Mouse (Mus musculus): ENCODE results near the gene Dusp2. TPM values are rescaled to one million over a fixed set of nuclear protein-coding genes. Genes with fewer than 3 reads are reported as not detected.

Gene Dusp2
- polyA plus RNA-seq, 1 experiment from 2014 or later = 14.9 TPM

DNA sequence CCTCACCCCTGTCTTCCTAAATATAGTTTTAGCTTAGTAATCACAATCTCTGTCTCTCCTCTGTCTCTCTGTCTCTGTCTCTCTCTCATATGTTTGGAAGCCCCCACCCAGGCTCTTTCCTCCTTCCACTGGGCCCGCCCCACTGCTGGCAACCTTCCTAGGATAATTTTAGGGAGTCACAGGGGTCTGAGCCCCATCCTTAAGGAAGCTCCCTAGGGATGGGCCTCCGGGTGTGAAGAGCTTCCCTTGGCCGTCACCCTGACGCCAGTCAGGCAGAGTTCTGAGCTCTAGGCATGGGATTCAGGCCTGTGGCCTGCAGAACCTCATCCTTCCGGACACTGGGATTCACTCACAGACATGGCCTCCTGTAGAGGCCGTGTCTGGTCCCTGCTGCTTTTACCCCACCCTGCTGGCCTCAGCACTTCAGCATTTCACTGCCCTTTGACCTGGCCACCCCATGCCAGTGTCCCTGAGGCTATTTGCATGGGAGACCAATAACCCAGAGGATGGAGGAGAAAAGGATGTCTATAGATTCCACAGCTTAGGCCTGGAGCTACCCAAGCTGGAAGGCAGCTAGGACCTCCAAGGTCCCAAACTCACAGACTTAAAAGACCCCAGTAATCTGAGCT lies 40.6 kb downstream of the Dusp2 start:
- no peaks in the 10 kb centered on the region for H3K4me1 ChIP-seq (ENCODE audit: control insufficient read depth, insufficient read depth, low read length)
- 81% methylated on average over 6 of the region's 6 CpGs for WGBS
- H3K9ac ChIP-seq (replicated peaks; ENCODE audit: low read depth, low read length) = no peak overlapping the region
- no peak for ATAC-seq (ENCODE audit: low read depth)
- no peaks in the 10 kb centered on the region for H3K36me3 ChIP-seq (ENCODE audit: control insufficient read depth, insufficient read depth, low read length)
- no peak overlapping the region for H3K27ac ChIP-seq (ENCODE audit: low read depth, low read length)
- H3K4me2 ChIP-seq (ENCODE audit: low read depth, low read length) = no peak overlapping the region
- H3K9me3 ChIP-seq (ENCODE audit: control insufficient read depth, low read length) = no peaks in the 10 kb centered on the region
- no peak overlapping the region for H3K4me3 ChIP-seq (ENCODE audit: low read depth, low read length)
- H3K27me3 ChIP-seq (ENCODE audit: control insufficient read depth, insufficient read depth, low read length) = no peaks in the 10 kb centered on the region

DNA sequence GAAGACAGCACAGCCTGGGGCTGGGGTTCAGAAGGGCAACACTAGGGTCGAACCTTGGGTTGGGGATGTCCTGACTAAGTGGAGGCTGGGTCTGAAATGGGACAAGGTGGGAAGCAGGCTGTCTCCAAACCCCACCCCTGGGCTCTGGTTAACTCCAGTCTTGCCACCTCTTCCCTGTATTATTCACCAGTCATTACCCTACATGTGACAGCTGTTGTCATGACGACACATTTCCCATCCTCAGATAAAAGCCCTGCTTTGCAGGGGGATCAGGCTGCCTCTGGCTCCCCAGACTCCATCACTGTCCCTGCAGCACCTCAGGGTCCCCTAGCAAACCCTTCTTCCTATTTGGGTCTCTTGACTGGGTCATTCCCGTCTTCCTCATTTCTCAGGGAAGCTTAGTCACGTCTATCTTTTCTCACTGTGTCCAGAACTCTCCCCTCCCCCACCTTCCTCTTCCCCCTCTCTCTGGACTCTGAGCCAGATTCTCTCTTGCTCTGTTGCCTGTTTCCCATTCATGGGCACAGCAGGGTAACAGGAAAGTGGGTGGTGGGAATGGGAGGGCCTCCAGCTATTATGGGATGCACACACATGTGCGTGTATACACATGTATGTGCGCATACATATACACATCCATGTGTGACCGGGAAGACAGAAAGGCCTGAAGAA lies 42.1 kb downstream of the Dusp2 start:
- no peak overlapping the region for H3K4me3 ChIP-seq (ENCODE audit: low read depth, low read length)
- no peaks in the 10 kb centered on the region for H3K27me3 ChIP-seq (ENCODE audit: control insufficient read depth, insufficient read depth, low read length)
- no peaks in the 10 kb centered on the region for H3K9me3 ChIP-seq (ENCODE audit: control insufficient read depth, low read length)
- 64% methylated on average over 7 of the region's 7 CpGs for WGBS
- ATAC-seq (ENCODE audit: low read depth) = peak; percentile 58; the same call in 1 of the 2 replicates
- H3K36me3 ChIP-seq (ENCODE audit: control insufficient read depth, insufficient read depth, low read length) = no peaks in the 10 kb centered on the region
- H3K4me1 ChIP-seq (ENCODE audit: control insufficient read depth, insufficient read depth, low read length) = no peaks in the 10 kb centered on the region
- no peak overlapping the region for H3K4me2 ChIP-seq (ENCODE audit: low read depth, low read length)
- no peak overlapping the region for H3K9ac ChIP-seq (replicated peaks; ENCODE audit: low read depth, low read length)
- H3K27ac ChIP-seq (ENCODE audit: low read depth, low read length) = no peak overlapping the region

DNA sequence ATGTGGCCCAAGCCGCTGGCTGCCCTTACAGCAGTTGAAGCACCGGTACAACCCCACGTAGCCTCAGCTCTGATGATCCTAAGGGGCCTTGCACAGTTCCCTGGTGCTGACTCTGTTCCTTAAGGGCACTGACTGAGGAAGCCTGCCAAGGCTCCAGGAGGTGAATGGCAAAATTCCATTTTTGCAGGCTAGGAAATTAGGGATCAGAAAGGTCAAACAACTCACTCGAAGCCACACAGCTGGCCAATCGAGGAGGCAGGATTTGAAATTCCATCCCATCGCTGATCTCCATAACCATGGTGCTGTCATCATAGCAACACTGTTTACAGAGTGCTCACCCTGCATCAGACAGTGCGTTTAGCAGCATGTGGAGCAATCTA lies 42.6 kb downstream of the Dusp2 start:
- H3K36me3 ChIP-seq (ENCODE audit: control insufficient read depth, insufficient read depth, low read length) = no peaks in the 10 kb centered on the region
- no peak overlapping the region for H3K27ac ChIP-seq (ENCODE audit: low read depth, low read length)
- no peaks in the 10 kb centered on the region for H3K27me3 ChIP-seq (ENCODE audit: control insufficient read depth, insufficient read depth, low read length)
- H3K4me1 ChIP-seq (ENCODE audit: control insufficient read depth, insufficient read depth, low read length) = no peaks in the 10 kb centered on the region
- no peaks in the 10 kb centered on the region for H3K9me3 ChIP-seq (ENCODE audit: control insufficient read depth, low read length)
- H3K4me3 ChIP-seq (ENCODE audit: low read depth, low read length) = no peak overlapping the region
- no peak overlapping the region for H3K4me2 ChIP-seq (ENCODE audit: low read depth, low read length)
- 75% methylated on average over 7 of the region's 7 CpGs for WGBS
- ATAC-seq (ENCODE audit: low read depth) = no peak
- no peak overlapping the region for H3K9ac ChIP-seq (replicated peaks; ENCODE audit: low read depth, low read length)

DNA sequence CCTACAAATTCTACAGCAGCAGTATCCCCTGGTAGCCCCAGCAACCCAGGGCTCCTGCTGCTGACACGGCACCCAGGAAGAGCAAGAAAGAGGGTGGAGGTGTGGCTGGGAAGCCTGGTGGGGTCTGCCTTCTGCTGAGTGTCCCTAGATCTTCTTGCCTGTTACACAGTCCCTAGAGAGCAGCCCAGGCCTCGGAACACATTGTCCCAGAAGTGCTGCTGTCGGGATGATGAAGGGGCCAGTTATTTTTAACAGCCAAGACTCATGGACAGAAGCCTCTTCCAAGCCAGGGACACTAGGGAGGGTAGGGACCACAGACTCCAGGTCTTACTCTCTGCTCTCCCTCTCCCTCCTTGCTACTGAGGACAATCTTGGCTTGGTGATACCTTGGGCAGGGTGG lies 43.3 kb downstream of the Dusp2 start:
- H3K4me2 ChIP-seq (ENCODE audit: low read depth, low read length) = no peak overlapping the region

DNA sequence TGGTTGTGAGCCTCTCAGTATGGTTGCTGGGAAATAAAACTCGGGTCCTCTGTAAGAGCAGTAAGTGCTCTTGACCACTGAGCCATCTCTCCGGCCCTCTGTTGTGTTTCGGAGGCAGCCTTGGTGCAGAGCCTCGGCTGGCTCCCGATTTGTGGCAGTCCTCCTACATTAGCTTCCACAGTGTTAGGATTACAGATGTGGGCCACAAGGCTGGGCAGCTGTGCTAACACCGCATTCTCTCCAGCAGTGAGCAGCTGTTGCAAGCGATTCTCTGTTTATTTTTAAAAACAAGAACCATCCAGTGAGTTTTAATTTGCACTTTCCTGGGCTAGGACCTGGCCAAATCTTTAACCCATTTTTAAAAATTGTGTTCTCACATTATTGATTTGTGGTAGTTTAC lies 47.9 kb downstream of the Dusp2 start:
- Histone ChIP-seq H3K4me3 (ENCODE audit: low read depth, low read length) (no peak overlapping the region), H3K27ac (ENCODE audit: low read depth, low read length) (no peak overlapping the region), H3K9me3 (ENCODE audit: control insufficient read depth, low read length) (no peaks in the 10 kb centered on the region), H3K27me3 (ENCODE audit: control insufficient read depth, insufficient read depth, low read length) (no peaks in the 10 kb centered on the region), H3K4me1 (ENCODE audit: control insufficient read depth, insufficient read depth, low read length) (no peaks in the 10 kb centered on the region), H3K36me3 (ENCODE audit: control insufficient read depth, insufficient read depth, low read length) (no peaks in the 10 kb centered on the region), H3K9ac (replicated peaks; ENCODE audit: low read depth, low read length) (no peak overlapping the region), H3K4me2 (ENCODE audit: low read depth, low read length) (no peak overlapping the region)
- WGBS = 67% methylated on average over 7 of the region's 7 CpGs
- no peak for ATAC-seq (ENCODE audit: low read depth)

More for the DNA sequence above, 43.3 kb downstream of the Dusp2 start:
- H3K4me1 ChIP-seq (ENCODE audit: control insufficient read depth, insufficient read depth, low read length) = no peaks in the 10 kb centered on the region
- no peak overlapping the region for H3K27ac ChIP-seq (ENCODE audit: low read depth, low read length)
- H3K9me3 ChIP-seq (ENCODE audit: control insufficient read depth, low read length) = no peaks in the 10 kb centered on the region
- H3K4me3 ChIP-seq (ENCODE audit: low read depth, low read length) = no peak overlapping the region
- 76% methylated on average over 3 of the region's 3 CpGs for WGBS
- H3K36me3 ChIP-seq (ENCODE audit: control insufficient read depth, insufficient read depth, low read length) = no peaks in the 10 kb centered on the region
- no peak overlapping the region for H3K9ac ChIP-seq (replicated peaks; ENCODE audit: low read depth, low read length)
- no peak for ATAC-seq (ENCODE audit: low read depth)
- H3K27me3 ChIP-seq (ENCODE audit: control insufficient read depth, insufficient read depth, low read length) = no peaks in the 10 kb centered on the region

DNA sequence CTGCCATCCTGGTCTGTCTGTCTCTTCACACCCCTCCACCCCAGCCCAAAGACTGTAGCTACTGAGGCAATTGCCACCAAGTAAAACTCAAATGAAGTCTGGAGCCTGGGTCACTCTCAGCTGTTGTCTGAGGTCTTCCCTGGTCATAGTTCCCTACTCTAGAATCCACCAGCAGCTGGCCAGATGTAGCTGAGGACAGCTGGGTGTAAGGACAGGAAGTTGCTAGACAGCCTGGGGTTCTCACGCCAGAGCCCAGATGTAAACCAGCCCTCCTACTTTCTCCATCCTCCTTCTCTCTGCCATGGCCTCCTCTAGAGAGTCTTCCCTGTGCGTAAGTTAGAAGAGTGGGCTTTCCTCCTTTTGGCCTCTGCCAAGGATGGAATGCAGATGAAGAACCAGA lies 51.6 kb downstream of the Dusp2 start:
- H3K36me3 ChIP-seq (ENCODE audit: control insufficient read depth, insufficient read depth, low read length) = no peaks in the 10 kb centered on the region
- H3K9ac ChIP-seq (replicated peaks; ENCODE audit: low read depth, low read length) = no peak overlapping the region
- H3K4me1 ChIP-seq (ENCODE audit: control insufficient read depth, insufficient read depth, low read length) = no peaks in the 10 kb centered on the region
- no peaks in the 10 kb centered on the region for H3K27me3 ChIP-seq (ENCODE audit: control insufficient read depth, insufficient read depth, low read length)
- no peak overlapping the region for H3K4me2 ChIP-seq (ENCODE audit: low read depth, low read length)
- no peak overlapping the region for H3K4me3 ChIP-seq (ENCODE audit: low read depth, low read length)
- no peak for ATAC-seq (ENCODE audit: low read depth)
- 79% methylated on average over 2 of the region's 2 CpGs for WGBS
- H3K9me3 ChIP-seq (ENCODE audit: control insufficient read depth, low read length) = no peaks in the 10 kb centered on the region
- no peak overlapping the region for H3K27ac ChIP-seq (ENCODE audit: low read depth, low read length)

Other genes starting within 250 kb of the Dusp2 start
- 8.6 and 11.1 TPM in 2 replicates for gene Ncaph, start 202.2 kb upstream of the Dusp2 start, polyA plus RNA-seq (2014; fragmentation: Nextera tagmentation; extraction: Ambion mirVana)
- 9.0 and 12.1 TPM in 2 replicates for gene Itpripl1, start 192.7 kb upstream of the Dusp2 start, polyA plus RNA-seq (2014; fragmentation: Nextera tagmentation; extraction: Ambion mirVana)
- 1.1 and 1.5 TPM in 2 replicates for gene 1810024B03Rik, start 127.9 kb upstream of the Dusp2 start, polyA plus RNA-seq (2014; fragmentation: Nextera tagmentation; extraction: Ambion mirVana)
- 64.3 and 73.7 TPM in 2 replicates for gene Snrnp200, start 127.8 kb upstream of the Dusp2 start, polyA plus RNA-seq (2014; fragmentation: Nextera tagmentation; extraction: Ambion mirVana)
- 59.0 and 59.9 TPM in 2 replicates for gene Ciao1, start 88.3 kb upstream of the Dusp2 start, polyA plus RNA-seq (2014; fragmentation: Nextera tagmentation; extraction: Ambion mirVana)
- gene Tmem127, start 88.3 kb upstream of the Dusp2 start, polyA plus RNA-seq (2014; fragmentation: Nextera tagmentation; extraction: Ambion mirVana) = 35.1 and 48.8 TPM in 2 replicates
- gene Stard7, start 65.9 kb upstream of the Dusp2 start, polyA plus RNA-seq (2014; fragmentation: Nextera tagmentation; extraction: Ambion mirVana) = 103 and 110 TPM in 2 replicates
- not detected in 2 replicates for gene Astl, start 2.5 kb downstream of the Dusp2 start, polyA plus RNA-seq (2014; fragmentation: Nextera tagmentation; extraction: Ambion mirVana)
- gene Adra2b, start 27.0 kb downstream of the Dusp2 start, polyA plus RNA-seq (2014; fragmentation: Nextera tagmentation; extraction: Ambion mirVana) = 0.35 and 0.81 TPM in 2 replicates
- gene Gpat2, start 89.0 kb downstream of the Dusp2 start, polyA plus RNA-seq (2014; fragmentation: Nextera tagmentation; extraction: Ambion mirVana) = 0.12 and 0.17 TPM in 2 replicates
- gene Fahd2a, start 108.4 kb downstream of the Dusp2 start, polyA plus RNA-seq (2014; fragmentation: Nextera tagmentation; extraction: Ambion mirVana) = 31.9 and 40.6 TPM in 2 replicates
- 9.2 and 12.6 TPM in 2 replicates for gene Kcnip3, start 185.9 kb downstream of the Dusp2 start, polyA plus RNA-seq (2014; fragmentation: Nextera tagmentation; extraction: Ambion mirVana)
- not detected in 2 replicates for gene Prom2, start 205.3 kb downstream of the Dusp2 start, polyA plus RNA-seq (2014; fragmentation: Nextera tagmentation; extraction: Ambion mirVana)

Data from neural tube, embryonic 14.5 days (tissue).